Comparison of ENCODE assay signal across 12 mouse cellular contexts in genomic region chr1:94081191-94081590, GRCm38 (mm10). TPM values are rescaled to one million over a fixed set of nuclear protein-coding genes. Genes with fewer than 3 reads are reported as not detected.
DNase-seq lines count a peak whose midpoint lies in the region; ATAC-seq lines count a peak whose summit lies in the region.
"Had no signal": no experiment of that assay in that cellular context is flagged by ENCODE, and none has a peak within 500 bp of the region (broad histone marks: within the 10 kb centered on the region; RNA-seq: fewer than 3 reads in every experiment).

No protein-coding gene starts in this region.

- no peak for ATAC-seq in kidney, embryonic 15.5 days (replicated peaks; ENCODE audit: low FRiP score)
- ATAC-seq in hindbrain, embryonic 16.5 days: no peak

- intact Hi-C loops in left cerebral cortex, postnatal 4 days (cut with DNase I): no loop called here

- no peaks in the 10 kb centered on the region for H3K36me3 ChIP-seq in kidney, embryonic 15.5 days
- H3K36me3 ChIP-seq in hindbrain, embryonic 16.5 days (ENCODE audit: control insufficient read depth, insufficient read depth, low read length): no peaks in the 10 kb centered on the region

- H3K4me1 ChIP-seq in kidney, embryonic 15.5 days: no peaks in the 10 kb centered on the region
- H3K4me1 ChIP-seq in hindbrain, embryonic 16.5 days (ENCODE audit: control insufficient read depth, insufficient read depth, low read depth, low read length): no peaks in the 10 kb centered on the region

- peak overlapping the region; percentile 37 for H3K4me2 ChIP-seq in kidney, embryonic 15.5 days
- peak overlapping the region; percentile 22 for H3K4me2 ChIP-seq in hindbrain, embryonic 16.5 days (ENCODE audit: low read length)

- H3K4me3 ChIP-seq in kidney, embryonic 15.5 days (replicated peaks): peak overlapping the region; percentile 10
- H3K4me3 ChIP-seq in hindbrain, embryonic 16.5 days (ENCODE audit: low read length): no peak overlapping the region
- H3K4me3 ChIP-seq: megakaryocyte, embryonic 14.5 days had no signal

- peaks cover 13% of the 10 kb centered on the region; the same call in 1 of the 2 replicates for H3K27me3 ChIP-seq in kidney, embryonic 15.5 days
- H3K27me3 ChIP-seq in hindbrain, embryonic 16.5 days (replicated peaks; ENCODE audit: control insufficient read depth, insufficient read depth, low read length): no peaks in the 10 kb centered on the region; the same call in 1 of the 2 replicates

- no peak for DNase-seq in kidney, adult 9 months
- peak; percentile 75 for DNase-seq in ES-CJ7 (ENCODE audit: low read depth, low spot score)
- peak; percentile 65 for DNase-seq in ZHBTc4 (ENCODE audit: low read depth, low spot score)
- DNase-seq in spleen, adult 18-20 months: no peak
- DNase-seq in adrenal gland, postnatal 4 days (ENCODE audit: low spot score in 2 of 2): no peak
- DNase-seq in left cerebral cortex, postnatal 4 days: no peak
- DNase-seq: adrenal gland, postnatal 10 days; cerebellum, adult 11-12 months; gastrocnemius, postnatal 25 days had no signal

- WGBS in kidney, embryonic 15.5 days: 51% methylated on average over 11 of the region's 11 CpGs
- 63% methylated on average over 11 of the region's 11 CpGs for WGBS in hindbrain, embryonic 16.5 days

- no peak overlapping the region for H3K27ac ChIP-seq in kidney, embryonic 15.5 days
- H3K27ac ChIP-seq in hindbrain, embryonic 16.5 days (ENCODE audit: low read depth, low read length): no peak overlapping the region

- H3K9me3 ChIP-seq in kidney, embryonic 15.5 days (replicated peaks): no peaks in the 10 kb centered on the region
- no peaks in the 10 kb centered on the region for H3K9me3 ChIP-seq in hindbrain, embryonic 16.5 days (ENCODE audit: control insufficient read depth, low read length)
- H3K9me3 ChIP-seq: megakaryocyte, embryonic 14.5 days had no signal

- H3K9ac ChIP-seq in kidney, embryonic 15.5 days: no peak overlapping the region
- H3K9ac ChIP-seq in hindbrain, embryonic 16.5 days (ENCODE audit: low read depth, low read length): no peak overlapping the region

RNA-seq across cellular contexts. Expression of gene Pdcd1, which starts 28.8 kb away (rescaled TPM):
- not detected in 2 replicates for polyA plus RNA-seq in kidney, embryonic 15.5 days (2015; fragmentation: Nextera tagmentation; extraction: Ambion mirVana)
- polyA plus RNA-seq in hindbrain, embryonic 16.5 days (2015; fragmentation: Nextera tagmentation; extraction: Ambion mirVana): not detected in 2 replicates
- not detected for total RNA-seq in adrenal gland, postnatal 4 days (2021)
- under 1 TPM in 1 of 2 experiments, not detected in 1; 0.30 TPM for total RNA-seq in left cerebral cortex, postnatal 4 days (2021)

Comparison
In these comparisons a context has a peak if more than half of its experiments do, and no peak if none do; other contexts are left out.
1. DNase-seq: peak in ES-CJ7 (single experiment) and ZHBTc4 (single experiment); none in kidney, adult 9 months (single experiment), spleen, adult 18-20 months (0 of 2), adrenal gland, postnatal 4 days (0 of 2) and left cerebral cortex, postnatal 4 days (single experiment).